11 mouse cellular contexts compared by ENCODE assay signal in genomic region chr10:79707759-79708158, GRCm38 (mm10). TPM values are rescaled to one million over a fixed set of nuclear protein-coding genes. Genes with fewer than 3 reads are reported as not detected.
DNase-seq lines count a peak whose midpoint lies in the region; ATAC-seq lines count a peak whose summit lies in the region.
"Had no signal": no experiment of that assay in that cellular context is flagged by ENCODE, and none has a peak within 500 bp of the region (broad histone marks: within the 10 kb centered on the region; RNA-seq: fewer than 3 reads in every experiment).

No protein-coding gene starts in this region.

- no peaks in the 10 kb centered on the region for H3K9me3 ChIP-seq in heart, embryonic 16.5 days (replicated peaks; ENCODE audit: control insufficient read depth, low read length)
- H3K9me3 ChIP-seq in neural tube, embryonic 15.5 days (replicated peaks), result no peaks in the 10 kb centered on the region
- H3K9me3 ChIP-seq in stomach, embryonic 15.5 days, result no peaks in the 10 kb centered on the region
- H3K9me3 ChIP-seq: embryonic facial prominence, embryonic 12.5 days had no signal

- peaks cover 28% of the 10 kb centered on the region for H3K36me3 ChIP-seq in heart, embryonic 16.5 days (ENCODE audit: control insufficient read depth, insufficient read depth)
- H3K36me3 ChIP-seq in neural tube, embryonic 15.5 days, result peaks cover 34% of the 10 kb centered on the region
- H3K36me3 ChIP-seq in stomach, embryonic 15.5 days, result peaks cover 33% of the 10 kb centered on the region

- H3K4me1 ChIP-seq in heart, embryonic 16.5 days (ENCODE audit: control insufficient read depth, insufficient read depth, low read length), result peaks cover 52% of the 10 kb centered on the region
- H3K4me1 ChIP-seq in neural tube, embryonic 15.5 days, result peaks cover 51% of the 10 kb centered on the region
- H3K4me1 ChIP-seq in stomach, embryonic 15.5 days, result peaks cover 39% of the 10 kb centered on the region

- peak; percentile 34 for DNase-seq in adrenal gland, postnatal 14 days
- no peak for DNase-seq in adrenal gland, postnatal 25 days
- DNase-seq in heart, postnatal 36 days, result no peak
- no peak for DNase-seq in neural tube, embryonic 10.5 days (ENCODE audit: extremely low spot score, low spot score)
- DNase-seq: left cerebral cortex, postnatal 4 days had no signal

- no peak overlapping the region for H3K4me3 ChIP-seq in heart, embryonic 16.5 days (ENCODE audit: low read length)
- H3K4me3 ChIP-seq in neural tube, embryonic 15.5 days (replicated peaks), result no peak overlapping the region
- H3K4me3 ChIP-seq in stomach, embryonic 15.5 days (replicated peaks), result no peak overlapping the region
- H3K4me3 ChIP-seq: embryonic facial prominence, embryonic 12.5 days had no signal

- 46% methylated on average over 4 of the region's 4 CpGs for WGBS in heart, embryonic 16.5 days
- WGBS in neural tube, embryonic 15.5 days, result 75% methylated on average over 4 of the region's 4 CpGs
- 55% methylated on average over 4 of the region's 4 CpGs for WGBS in stomach, embryonic 15.5 days

- H3K27ac ChIP-seq in heart, embryonic 16.5 days (ENCODE audit: low read length), result no peak overlapping the region
- no peak overlapping the region for H3K27ac ChIP-seq in neural tube, embryonic 15.5 days (replicated peaks)
- peak overlapping the region; percentile 21; the same call in 1 of the 2 replicates for H3K27ac ChIP-seq in stomach, embryonic 15.5 days
- H3K27ac ChIP-seq: embryonic facial prominence, embryonic 12.5 days; kidney, postnatal 0 days had no signal

- H3K4me2 ChIP-seq in heart, embryonic 16.5 days (ENCODE audit: low read depth, low read length), result peak overlapping the region; percentile 97; the same call in 1 of the 2 replicates
- peak overlapping the region; percentile 85; the same call in 1 of the 2 replicates for H3K4me2 ChIP-seq in neural tube, embryonic 15.5 days
- H3K4me2 ChIP-seq in stomach, embryonic 15.5 days, result no peak overlapping the region
- H3K4me2 ChIP-seq: embryonic facial prominence, embryonic 12.5 days had no signal

- no peaks in the 10 kb centered on the region for H3K27me3 ChIP-seq in heart, embryonic 16.5 days (ENCODE audit: control insufficient read depth, insufficient read depth, low read length)
- no peaks in the 10 kb centered on the region for H3K27me3 ChIP-seq in neural tube, embryonic 15.5 days (replicated peaks)
- no peaks in the 10 kb centered on the region for H3K27me3 ChIP-seq in stomach, embryonic 15.5 days (replicated peaks)
- H3K27me3 ChIP-seq: embryonic facial prominence, embryonic 12.5 days had no signal

- no peak overlapping the region for H3K9ac ChIP-seq in heart, embryonic 16.5 days (ENCODE audit: low read length)
- no peak overlapping the region for H3K9ac ChIP-seq in neural tube, embryonic 15.5 days (replicated peaks)
- H3K9ac ChIP-seq in stomach, embryonic 15.5 days, result no peak overlapping the region
- H3K9ac ChIP-seq: embryonic facial prominence, embryonic 12.5 days had no signal

- no peak for ATAC-seq in heart, embryonic 16.5 days (replicated peaks; ENCODE audit: extremely low read depth, insufficient read depth, low FRiP score)
- no peak for ATAC-seq in neural tube, embryonic 15.5 days (ENCODE audit: low FRiP score)
- no peak for ATAC-seq in stomach, embryonic 15.5 days (ENCODE audit: insufficient read depth, low FRiP score, low read depth)
- ATAC-seq in monocyte, adult 5-6 weeks (replicated peaks; ENCODE audit: insufficient number of reproducible peaks, low FRiP score, low TSS enrichment, poor library complexity, severe bottlenecking), result no peak

- intact Hi-C loops in heart, postnatal 36 days (cut with DNase I), result no loop called here

RNA-seq across cellular contexts. Expression of gene Bsg, which starts 3.5 kb away (rescaled TPM):
- 598 and 707 TPM in 2 replicates for total RNA-seq in adrenal gland, postnatal 14 days (2021)
- 522 and 531 TPM in 2 replicates for total RNA-seq in adrenal gland, postnatal 25 days (2021)
- polyA plus RNA-seq in heart, embryonic 16.5 days (2015; fragmentation: Nextera tagmentation; extraction: Ambion mirVana), result 1,046 and 1,072 TPM in 2 replicates
- total RNA-seq in heart, postnatal 36 days (2021), result 1,000 to 10,000 TPM; 1,389 to 1,395 TPM
- 958 and 1,001 TPM in 2 replicates for polyA plus RNA-seq in neural tube, embryonic 15.5 days (2015; fragmentation: Nextera tagmentation; extraction: Ambion mirVana)
- polyA plus RNA-seq in stomach, embryonic 15.5 days (2015; fragmentation: Nextera tagmentation; extraction: Ambion mirVana), result 1,050 and 1,128 TPM in 2 replicates
- total RNA-seq in monocyte, adult 5-6 weeks (2017), result 158 to 185 TPM (median 179 TPM) in 3 replicates

RNA-seq across cellular contexts. Expression of gene Hcn2, which starts 8.7 kb away (rescaled TPM):
- 7.1 and 10.6 TPM in 2 replicates for total RNA-seq in adrenal gland, postnatal 14 days (2021)
- total RNA-seq in adrenal gland, postnatal 25 days (2021), result 5.4 and 7.7 TPM in 2 replicates
- polyA plus RNA-seq in heart, embryonic 16.5 days (2015; fragmentation: Nextera tagmentation; extraction: Ambion mirVana), result not detected in 2 replicates
- total RNA-seq in heart, postnatal 36 days (2021), result 10 to 100 TPM; 20.0 to 26.8 TPM
- 2.0 and 3.0 TPM in 2 replicates for polyA plus RNA-seq in neural tube, embryonic 15.5 days (2015; fragmentation: Nextera tagmentation; extraction: Ambion mirVana)
- 0.08 and 0.14 TPM in 2 replicates for polyA plus RNA-seq in stomach, embryonic 15.5 days (2015; fragmentation: Nextera tagmentation; extraction: Ambion mirVana)
- not detected in 3 replicates for total RNA-seq in monocyte, adult 5-6 weeks (2017)

RNA-seq across cellular contexts. Expression of gene Gzmm, which starts 18.9 kb away (rescaled TPM):
- 0.89 and 1.1 TPM in 2 replicates for total RNA-seq in adrenal gland, postnatal 14 days (2021)
- 1.2 and 1.6 TPM in 2 replicates for total RNA-seq in adrenal gland, postnatal 25 days (2021)
- polyA plus RNA-seq in heart, embryonic 16.5 days (2015; fragmentation: Nextera tagmentation; extraction: Ambion mirVana), result 1.1 and 1.3 TPM in 2 replicates
- total RNA-seq in heart, postnatal 36 days (2021), result 1 to 10 TPM; 6.5 to 8.4 TPM
- 1.1 TPM in 2 replicates for polyA plus RNA-seq in neural tube, embryonic 15.5 days (2015; fragmentation: Nextera tagmentation; extraction: Ambion mirVana)
- 0.40 and 0.57 TPM in 2 replicates for polyA plus RNA-seq in stomach, embryonic 15.5 days (2015; fragmentation: Nextera tagmentation; extraction: Ambion mirVana)
- total RNA-seq in monocyte, adult 5-6 weeks (2017), result 0.29 to 17.0 TPM (median 3.0 TPM) in 3 replicates

RNA-seq across cellular contexts. Expression of gene Cdc34, which starts 25.8 kb away (rescaled TPM):
- 79.1 and 82.4 TPM in 2 replicates for total RNA-seq in adrenal gland, postnatal 14 days (2021)
- 78.6 and 89.8 TPM in 2 replicates for total RNA-seq in adrenal gland, postnatal 25 days (2021)
- 98.0 and 101 TPM in 2 replicates for polyA plus RNA-seq in heart, embryonic 16.5 days (2015; fragmentation: Nextera tagmentation; extraction: Ambion mirVana)
- 100 to 1,000 TPM; 178 to 198 TPM for total RNA-seq in heart, postnatal 36 days (2021)
- 83.0 and 83.4 TPM in 2 replicates for polyA plus RNA-seq in neural tube, embryonic 15.5 days (2015; fragmentation: Nextera tagmentation; extraction: Ambion mirVana)
- polyA plus RNA-seq in stomach, embryonic 15.5 days (2015; fragmentation: Nextera tagmentation; extraction: Ambion mirVana), result 107 and 108 TPM in 2 replicates
- 76.0 to 109 TPM (median 89.7 TPM) in 3 replicates for total RNA-seq in monocyte, adult 5-6 weeks (2017)

RNA-seq across cellular contexts. Expression of gene Tpgs1, which starts 38.6 kb away (rescaled TPM):
- 27.8 and 34.1 TPM in 2 replicates for total RNA-seq in adrenal gland, postnatal 14 days (2021)
- 35.0 and 36.5 TPM in 2 replicates for total RNA-seq in adrenal gland, postnatal 25 days (2021)
- polyA plus RNA-seq in heart, embryonic 16.5 days (2015; fragmentation: Nextera tagmentation; extraction: Ambion mirVana), result 45.5 and 47.0 TPM in 2 replicates
- 10 to 100 TPM; 18.1 to 19.9 TPM for total RNA-seq in heart, postnatal 36 days (2021)
- 109 and 115 TPM in 2 replicates for polyA plus RNA-seq in neural tube, embryonic 15.5 days (2015; fragmentation: Nextera tagmentation; extraction: Ambion mirVana)
- 58.2 and 59.3 TPM in 2 replicates for polyA plus RNA-seq in stomach, embryonic 15.5 days (2015; fragmentation: Nextera tagmentation; extraction: Ambion mirVana)
- 8.9 to 28.4 TPM (median 25.4 TPM) in 3 replicates for total RNA-seq in monocyte, adult 5-6 weeks (2017)
